Mouse (Mus musculus): ENCODE results near the gene AI182371.

DNA sequence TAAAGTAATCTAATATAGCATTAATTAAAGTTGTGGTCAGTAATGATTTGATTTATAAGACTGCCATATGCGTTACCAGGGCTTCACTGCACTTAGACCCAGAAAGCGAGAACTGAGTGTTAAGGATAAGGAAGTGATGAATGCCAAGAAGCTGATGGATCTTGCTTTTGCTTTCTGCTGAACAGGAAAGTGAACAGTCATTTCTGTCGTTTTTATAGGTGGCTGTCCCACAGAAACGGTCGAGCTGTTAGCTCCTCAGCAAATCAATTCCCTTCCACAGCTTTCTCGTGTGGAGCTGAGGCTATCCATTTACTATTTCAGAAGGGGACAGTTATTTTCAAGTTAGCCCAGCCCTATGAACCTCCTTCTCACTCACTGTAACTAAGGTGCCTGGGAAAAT lies 40.4 kb downstream of the AI182371 start:
- no peak for TF ChIP-seq CTCF (IDR thresholded peaks at IDR 0.05; ENCODE audit: low read depth, low read length)
- no peak for TF ChIP-seq POLR2A (IDR thresholded peaks at IDR 0.05; ENCODE audit: extremely low read depth, insufficient read depth, low read length)
